Mouse (Mus musculus): Measurements from ENCODE around the gene Gm49325. TPM values are rescaled to one million over a fixed set of nuclear protein-coding genes. Genes with fewer than 3 reads are reported as not detected.

The Gm49325 gene
- 5.7 and 21.3 TPM in 2 replicates for polyA plus RNA-seq (2015; fragmentation: Nextera tagmentation; extraction: Ambion mirVana)

GRCm38 (mm10) chr10:77605908-77606826 lies at the start of gene Gm49325, which contains the start of gene Sumo3:
TSS of gene Gm49325 (plus strand) at chr10:77606197.
TSS of gene Sumo3 (plus strand) at chr10:77606097.

GRCm38 (mm10) chr10:77581408-77582284 lies 24.4 kb upstream of the Gm49325 start, which contains the start of gene Pttg1ip:
TSS of gene Pttg1ip (plus strand) at chr10:77581720.

GRCm38 (mm10) chr10:77622055-77622988 lies 16.3 kb downstream of the Gm49325 start, which contains the start of gene Ube2g2:
TSS of gene Ube2g2 (plus strand) at chr10:77622275.

GRCm38 (mm10) chr10:77685895-77686664 lies 80.1 kb downstream of the Gm49325 start, which contains the start of gene Tspear:
TSS of gene Tspear (plus strand) at chr10:77686569.

GRCm38 (mm10) chr10:77690356-77690807 lies 84.4 kb downstream of the Gm49325 start, which contains the start of gene Gm19402:
TSS of gene Gm19402 (minus strand) at chr10:77690757.

MicroRNAs encoded within 50 kb of the gene (microRNA counts, 519-probe panel; counts per million panel counts)
- 1,945 counts per million, percentile 21 among the panel's probes with 10 or more counts for microRNA mmu-miR-1930

Small RNAs within 50 kb of the gene (microRNA-seq; reads per million reads assigned to microRNA genes)
- gene Mir1930, result 4.3 reads per million, percentile 7 among the genes with 10 or more reads in this experiment

Other genes with a start within 250 kb of the Gm49325 start
- gene Adarb1, start 187.9 kb upstream of the Gm49325 start, polyA plus RNA-seq (2015; fragmentation: Nextera tagmentation; extraction: Ambion mirVana), result 6.5 and 6.7 TPM in 2 replicates
- 27.7 and 28.7 TPM in 2 replicates for gene Fam207a, start 90.4 kb upstream of the Gm49325 start, polyA plus RNA-seq (2015; fragmentation: Nextera tagmentation; extraction: Ambion mirVana)
- 5.6 and 37.0 TPM in 2 replicates for gene Itgb2, start 75.9 kb upstream of the Gm49325 start, polyA plus RNA-seq (2015; fragmentation: Nextera tagmentation; extraction: Ambion mirVana)
- 150 and 154 TPM in 2 replicates for gene Pttg1ip, start 24.5 kb upstream of the Gm49325 start, polyA plus RNA-seq (2015; fragmentation: Nextera tagmentation; extraction: Ambion mirVana)
- 184 and 190 TPM in 2 replicates for gene Sumo3, start 100 bp upstream of the Gm49325 start, polyA plus RNA-seq (2015; fragmentation: Nextera tagmentation; extraction: Ambion mirVana)
- 59.0 and 62.6 TPM in 2 replicates for gene Ube2g2, start 16.1 kb downstream of the Gm49325 start, polyA plus RNA-seq (2015; fragmentation: Nextera tagmentation; extraction: Ambion mirVana)
- gene Tspear, start 80.4 kb downstream of the Gm49325 start, polyA plus RNA-seq (2015; fragmentation: Nextera tagmentation; extraction: Ambion mirVana), result 0.39 and 0.67 TPM in 2 replicates
- not detected in 2 replicates for gene Gm19402, start 84.6 kb downstream of the Gm49325 start, polyA plus RNA-seq (2015; fragmentation: Nextera tagmentation; extraction: Ambion mirVana)
- gene Gm9508, start 91.0 kb downstream of the Gm49325 start, polyA plus RNA-seq (2015; fragmentation: Nextera tagmentation; extraction: Ambion mirVana), result not detected in 2 replicates
- gene Gm10272, start 100.4 kb downstream of the Gm49325 start, polyA plus RNA-seq (2015; fragmentation: Nextera tagmentation; extraction: Ambion mirVana), result not detected in 2 replicates
- not detected in 2 replicates for gene Gm10024, start 105.3 kb downstream of the Gm49325 start, polyA plus RNA-seq (2015; fragmentation: Nextera tagmentation; extraction: Ambion mirVana)
- gene Gm10142, start 109.6 kb downstream of the Gm49325 start, polyA plus RNA-seq (2015; fragmentation: Nextera tagmentation; extraction: Ambion mirVana), result not detected in 2 replicates
- not detected in 2 replicates for gene Krtap12-1, start 114.4 kb downstream of the Gm49325 start, polyA plus RNA-seq (2015; fragmentation: Nextera tagmentation; extraction: Ambion mirVana)
- not detected in 2 replicates for gene Gm10100, start 120.3 kb downstream of the Gm49325 start, polyA plus RNA-seq (2015; fragmentation: Nextera tagmentation; extraction: Ambion mirVana)
- gene Gm18596, start 136.4 kb downstream of the Gm49325 start, polyA plus RNA-seq (2015; fragmentation: Nextera tagmentation; extraction: Ambion mirVana), result not detected in 2 replicates
- not detected in 2 replicates for gene Gm9736, start 145.2 kb downstream of the Gm49325 start, polyA plus RNA-seq (2015; fragmentation: Nextera tagmentation; extraction: Ambion mirVana)
- not detected in 2 replicates for gene Gm3233, start 153.5 kb downstream of the Gm49325 start, polyA plus RNA-seq (2015; fragmentation: Nextera tagmentation; extraction: Ambion mirVana)
- gene Gm3238, start 165.1 kb downstream of the Gm49325 start, polyA plus RNA-seq (2015; fragmentation: Nextera tagmentation; extraction: Ambion mirVana), result not detected in 2 replicates
- gene Gm7138, start 170.7 kb downstream of the Gm49325 start, polyA plus RNA-seq (2015; fragmentation: Nextera tagmentation; extraction: Ambion mirVana), result not detected in 2 replicates
- not detected in 2 replicates for gene Gm3250, start 176.3 kb downstream of the Gm49325 start, polyA plus RNA-seq (2015; fragmentation: Nextera tagmentation; extraction: Ambion mirVana)
- gene Gm7137, start 182.0 kb downstream of the Gm49325 start, polyA plus RNA-seq (2015; fragmentation: Nextera tagmentation; extraction: Ambion mirVana), result not detected in 2 replicates
- gene Gm9639, start 188.9 kb downstream of the Gm49325 start, polyA plus RNA-seq (2015; fragmentation: Nextera tagmentation; extraction: Ambion mirVana), result not detected in 2 replicates
- gene Gm19668, start 192.9 kb downstream of the Gm49325 start, polyA plus RNA-seq (2015; fragmentation: Nextera tagmentation; extraction: Ambion mirVana), result not detected in 2 replicates
- gene Gm9507, start 205.6 kb downstream of the Gm49325 start, polyA plus RNA-seq (2015; fragmentation: Nextera tagmentation; extraction: Ambion mirVana), result not detected in 2 replicates
- not detected in 2 replicates for gene Gm2696, start 208.5 kb downstream of the Gm49325 start, polyA plus RNA-seq (2015; fragmentation: Nextera tagmentation; extraction: Ambion mirVana)
- gene Krtap10-4, start 220.9 kb downstream of the Gm49325 start, polyA plus RNA-seq (2015; fragmentation: Nextera tagmentation; extraction: Ambion mirVana), result not detected in 2 replicates
- not detected in 2 replicates for gene Krtap10-10, start 229.8 kb downstream of the Gm49325 start, polyA plus RNA-seq (2015; fragmentation: Nextera tagmentation; extraction: Ambion mirVana)
- not detected in 2 replicates for gene Gm36176, start 240.6 kb downstream of the Gm49325 start, polyA plus RNA-seq (2015; fragmentation: Nextera tagmentation; extraction: Ambion mirVana)
- gene Gm10318, start 246.7 kb downstream of the Gm49325 start, polyA plus RNA-seq (2015; fragmentation: Nextera tagmentation; extraction: Ambion mirVana), result not detected in 2 replicates

Data from urinary bladder, postnatal 0 days (tissue).